Mouse (Mus musculus) neural tube, embryonic 15.5 days (tissue): ENCODE measurements around the gene Fam166a. TPM values are rescaled to one million over a fixed set of nuclear protein-coding genes. Genes with fewer than 3 reads are reported as not detected.
A peak's percentile ranks its signal among the peaks of the same experiment; 100 is the strongest.

Source experiments
- ATAC-seq: fragments of 200-750 bp; cut with Nextera tagmentation; 2 replicates; pipeline ENCODE4 v1.8.0; 2017; ENCODE audit warnings: mild to moderate bottlenecking, moderate TSS enrichment, moderate library complexity; ENCODE audit not compliant: low FRiP score
- H3K27ac ChIP-seq: fragments of 300-500 bp; sonication (generic); replicated peaks from 2 replicates; pipeline ENCODE4 v1.5.1; 2015; ENCODE audit warnings: mild to moderate bottlenecking, inconsistent platforms
- H3K27me3 ChIP-seq: fragments of 300-500 bp; sonication (generic); replicated peaks from 2 replicates; pipeline ENCODE4 v1.6.1; 2015; ENCODE audit warnings: inconsistent platforms
- H3K36me3 ChIP-seq: fragments of 300-500 bp; sonication (generic); 2 replicates; pipeline ENCODE4 v1.6.1; 2015; ENCODE audit warnings: inconsistent platforms
- H3K4me1 ChIP-seq: fragments of 300-500 bp; sonication (generic); 2 replicates; pipeline ENCODE4 v1.6.1; 2015; ENCODE audit warnings: inconsistent platforms
- H3K4me2 ChIP-seq: fragments of 300-500 bp; sonication (generic); 2 replicates; pipeline ENCODE4 v1.6.1; 2015; ENCODE audit warnings: inconsistent platforms, mild to moderate bottlenecking, moderate library complexity
- H3K4me3 ChIP-seq: fragments of 300-500 bp; sonication (generic); replicated peaks from 2 replicates; pipeline ENCODE4 v1.5.1; 2015; ENCODE audit warnings: mild to moderate bottlenecking, inconsistent platforms
- H3K9ac ChIP-seq: fragments of 300-500 bp; sonication (generic); replicated peaks from 2 replicates; pipeline ENCODE4 v1.6.1; 2015; ENCODE audit warnings: mild to moderate bottlenecking, inconsistent platforms
- H3K9me3 ChIP-seq: fragments of 300-500 bp; sonication (generic); replicated peaks from 2 replicates; pipeline ENCODE4 v1.6.1; 2016; ENCODE audit warnings: inconsistent platforms
- WGBS: fragments of 180-500 bp; shearing (Covaris S2); methylation state at CpG from one replicate; pipeline ENCODE4 v1.1.7; 2015; ENCODE audit warnings: mixed read lengths; 5-methylcytosine and 5-hydroxymethylcytosine counted together
- polyA plus RNA-seq: library from polyadenylated mRNA; unstranded; fragments of >200 nt; fragmentation: Nextera tagmentation; extraction: Ambion mirVana; gene quantifications from 2 replicates; pipeline ENCODE4 v1.2.1, GENCODE M21; 2015

The Fam166a gene
- polyA plus RNA-seq, 1 experiment from 2014 or later: not detected

DNA sequence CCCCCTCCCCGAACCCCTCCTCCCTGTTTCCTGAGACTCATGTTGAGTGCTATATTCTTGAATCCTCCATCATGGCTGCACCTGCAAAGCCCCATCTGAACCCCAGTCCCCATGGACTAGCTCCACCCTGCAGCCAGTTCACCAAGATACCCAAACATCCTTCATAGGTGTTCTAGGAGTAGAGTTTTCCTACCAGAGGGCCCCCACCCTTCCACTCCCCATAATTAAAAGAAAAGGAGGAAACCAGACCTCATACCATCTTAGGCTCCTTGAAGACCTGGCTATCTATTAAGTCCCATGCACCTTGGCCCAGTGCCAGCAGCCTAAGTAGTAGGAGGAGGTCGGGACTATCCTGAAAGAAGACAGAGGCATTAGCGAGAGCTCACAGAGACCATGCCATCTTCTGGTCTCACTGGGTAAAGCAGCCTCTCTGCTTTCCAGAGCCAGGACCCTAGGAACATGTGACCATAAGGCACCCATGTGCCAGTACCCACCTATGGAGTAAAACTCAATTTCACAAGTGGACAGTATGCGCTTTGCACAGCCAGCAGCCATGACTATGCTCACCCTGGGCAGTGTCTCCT is 14.8 kb upstream of the Fam166a start:
- no peak overlapping the region for H3K27ac ChIP-seq
- peaks cover 20% of the 10 kb centered on the region for H3K4me1 ChIP-seq
- 65% methylated on average over 4 of the region's 4 CpGs for WGBS
- ATAC-seq: no peak
- H3K4me2 ChIP-seq: no peak overlapping the region
- H3K9ac ChIP-seq: no peak overlapping the region
- no peak overlapping the region for H3K4me3 ChIP-seq
- H3K27me3 ChIP-seq: no peaks in the 10 kb centered on the region
- H3K9me3 ChIP-seq: no peaks in the 10 kb centered on the region
- peaks cover 94% of the 10 kb centered on the region for H3K36me3 ChIP-seq

DNA sequence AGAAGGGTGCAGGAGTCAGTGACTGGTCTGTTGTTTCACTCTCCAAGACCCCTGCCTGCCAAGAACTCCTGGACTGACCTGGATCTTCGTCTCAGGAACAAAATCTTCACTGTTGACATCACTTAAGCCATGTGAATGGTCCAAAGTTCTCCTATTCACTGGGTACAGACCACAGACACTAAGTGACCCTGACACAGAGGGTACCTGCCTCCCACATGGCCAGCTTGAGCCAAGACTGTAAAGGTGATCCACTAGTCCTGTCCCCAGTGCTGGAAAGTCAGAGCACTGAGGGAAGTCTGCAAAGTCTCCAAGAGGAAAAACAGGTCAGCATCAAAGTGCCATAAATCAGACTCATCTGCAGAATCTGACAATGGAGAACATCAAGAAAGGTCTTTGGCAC is 11.0 kb upstream of the Fam166a start:
- Histone ChIP-seq H3K27ac (no peak overlapping the region), H3K4me3 (no peak overlapping the region), H3K9ac (no peak overlapping the region), H3K4me2 (no peak overlapping the region), H3K27me3 (no peaks in the 10 kb centered on the region), H3K36me3 (peaks cover 63% of the 10 kb centered on the region), H3K9me3 (no peaks in the 10 kb centered on the region), H3K4me1 (peaks cover 43% of the 10 kb centered on the region)
- WGBS: 92% methylated on average over 1 of the region's 1 CpGs
- no peak for ATAC-seq

DNA sequence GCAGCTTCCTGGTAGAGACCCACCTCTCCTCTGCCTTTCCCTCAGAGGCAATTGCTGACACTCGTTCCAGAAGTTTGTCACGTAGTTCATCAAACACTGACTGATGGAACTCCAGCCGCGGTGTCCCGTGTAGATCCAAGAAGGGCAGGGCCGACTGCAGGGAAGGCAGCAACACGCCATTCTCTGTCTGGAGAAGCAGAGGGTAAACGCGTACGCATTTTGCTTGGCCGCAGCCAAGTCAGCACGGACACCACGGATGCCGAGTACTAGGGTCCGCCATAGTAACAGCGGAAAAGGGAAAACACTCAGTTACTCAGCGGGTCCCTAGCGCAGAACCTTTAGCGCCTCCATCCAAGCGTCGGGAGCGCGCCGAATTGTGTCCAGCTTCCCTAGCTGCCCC is 7.9 kb upstream of the Fam166a start:
- peak overlapping the region; percentile 80 for H3K9ac ChIP-seq
- H3K9me3 ChIP-seq: no peaks in the 10 kb centered on the region
- peak overlapping the region; percentile 71 for H3K4me3 ChIP-seq
- H3K27ac ChIP-seq: peak overlapping the region; percentile 89
- no peak; the same call in 1 of the 2 replicates for ATAC-seq
- WGBS: under 1% methylated on average over 24 of the region's 24 CpGs
- H3K27me3 ChIP-seq: peaks cover 4% of the 10 kb centered on the region; the same call in 1 of the 2 replicates
- peak overlapping the region; percentile 66 for H3K4me2 ChIP-seq
- peaks cover 32% of the 10 kb centered on the region for H3K36me3 ChIP-seq
- H3K4me1 ChIP-seq: peaks cover 43% of the 10 kb centered on the region

DNA sequence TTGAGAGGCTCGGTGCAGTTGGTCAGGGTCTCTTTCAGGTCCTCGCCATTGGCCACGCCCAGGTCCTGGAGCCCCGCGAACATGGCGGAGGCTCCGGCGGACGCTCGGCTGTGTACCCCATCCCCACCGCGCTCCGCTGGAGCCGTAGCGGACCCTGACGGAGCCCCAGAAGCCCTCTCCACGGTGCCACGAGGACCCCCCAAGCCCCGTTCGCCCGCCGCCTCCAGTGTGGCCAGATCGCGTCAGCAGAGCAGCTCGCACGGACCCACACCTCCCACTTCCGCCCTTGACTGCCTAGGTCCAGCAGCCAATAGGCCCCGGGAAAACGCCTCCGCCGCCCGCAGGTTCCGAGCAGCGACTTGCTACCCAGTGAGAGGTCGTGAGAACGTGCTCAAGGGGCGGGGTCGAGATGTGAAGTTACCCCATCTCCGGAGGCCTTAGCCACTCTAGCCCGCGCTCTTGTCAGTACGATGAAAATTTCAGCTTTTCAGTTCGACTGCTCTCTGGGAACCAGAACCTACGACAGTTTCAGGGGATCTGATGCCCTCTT is 7.3 kb upstream of the Fam166a start, which contains the start of gene Nelfb:
Gene Nelfb, minus strand, starts transcription at position 369 of the 550 bp plus-strand sequence.
- Histone ChIP-seq H3K27ac (peak within 1 kb of the TSS; percentile 89), H3K4me2 (peak within 1 kb of the TSS; percentile 66), H3K4me3 (peak within 1 kb of the TSS; percentile 71), H3K27me3 (peaks cover 4% of the 10 kb centered on the region; the same call in 1 of the 2 replicates), H3K9ac (peak within 1 kb of the TSS; percentile 80), H3K36me3 (peaks cover 27% of the 10 kb centered on the region), H3K4me1 (peaks cover 43% of the 10 kb centered on the region), H3K9me3 (no peaks in the 10 kb centered on the region)
- under 1% methylated on average over 44 of the region's 44 CpGs for WGBS
- ATAC-seq: peak; percentile 91

DNA sequence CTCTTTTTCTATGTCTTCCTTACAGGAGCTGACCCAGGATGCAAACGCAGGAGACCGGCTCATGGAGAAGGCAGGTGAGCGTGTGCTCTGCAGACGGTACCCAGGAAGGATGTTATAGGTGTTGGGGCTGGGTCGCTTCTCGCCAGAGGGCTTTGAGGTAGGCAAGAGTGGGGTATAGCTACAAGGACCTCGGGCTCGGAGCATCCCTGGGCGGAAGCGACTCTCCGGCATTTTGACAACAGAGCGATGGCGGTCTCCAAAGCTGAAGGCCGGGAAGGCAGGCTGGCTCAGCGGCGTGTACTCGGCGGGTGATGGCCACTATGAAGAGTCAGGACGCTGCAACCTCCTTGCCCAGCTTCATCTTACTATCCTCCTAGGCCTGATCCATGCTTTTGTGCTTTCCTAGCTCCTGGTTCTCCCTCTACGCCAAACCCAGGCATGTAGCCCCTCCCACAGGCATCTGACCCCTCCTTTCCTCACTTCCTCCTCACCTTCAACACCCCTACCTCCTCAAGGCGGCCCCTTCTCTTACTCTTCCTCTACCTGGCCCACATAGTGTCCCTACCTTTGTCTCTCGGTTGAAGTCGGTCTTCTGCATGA is 5.2 kb upstream of the Fam166a start:
- ATAC-seq: no peak
- Histone ChIP-seq H3K4me1 (peaks cover 26% of the 10 kb centered on the region), H3K36me3 (0 out of 2 replicates have a peak, but pooled peaks cover 7% of the 10 kb centered on the region), H3K4me3 (no peak overlapping the region), H3K27me3 (peaks cover 4% of the 10 kb centered on the region; the same call in 1 of the 2 replicates), H3K27ac (no peak overlapping the region), H3K9me3 (no peaks in the 10 kb centered on the region), H3K4me2 (no peak overlapping the region), H3K9ac (no peak overlapping the region)
- WGBS: 65% methylated on average over 23 of the region's 23 CpGs

DNA sequence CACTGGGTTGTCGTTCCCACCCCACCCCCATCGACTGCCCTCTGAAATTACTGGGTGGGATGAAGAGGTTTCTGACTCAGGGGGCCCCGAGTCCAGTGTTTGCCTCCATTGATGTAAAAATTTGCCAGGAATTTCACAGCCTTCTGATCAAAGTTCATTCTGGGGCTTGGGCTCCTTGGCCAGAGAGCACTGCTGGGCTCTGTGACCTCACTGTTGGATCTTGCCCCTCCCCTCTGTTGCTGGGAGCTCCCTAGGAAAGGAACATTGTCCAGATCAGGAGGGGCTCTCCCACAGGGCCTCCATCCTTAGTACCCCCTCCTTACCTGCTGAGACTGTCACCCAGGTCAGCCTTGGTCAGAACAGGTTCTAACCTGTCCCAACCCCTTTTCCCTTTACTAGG is 4.1 kb upstream of the Fam166a start, which contains the start of gene Stpg3:
Gene Stpg3, minus strand, starts transcription at position 194 of the 400 bp plus-strand sequence.
- no peak for ATAC-seq
- peaks cover 4% of the 10 kb centered on the region; the same call in 1 of the 2 replicates for H3K27me3 ChIP-seq
- 75% methylated on average over 3 of the region's 3 CpGs for WGBS
- H3K4me2 ChIP-seq: no peak within 1 kb of the TSS
- H3K9ac ChIP-seq: no peak within 1 kb of the TSS
- no peaks in the 10 kb centered on the region for H3K9me3 ChIP-seq
- no peaks in the 10 kb centered on the region for H3K36me3 ChIP-seq
- H3K27ac ChIP-seq: no peak within 1 kb of the TSS
- peaks cover 17% of the 10 kb centered on the region for H3K4me1 ChIP-seq
- no peak within 1 kb of the TSS for H3K4me3 ChIP-seq

DNA sequence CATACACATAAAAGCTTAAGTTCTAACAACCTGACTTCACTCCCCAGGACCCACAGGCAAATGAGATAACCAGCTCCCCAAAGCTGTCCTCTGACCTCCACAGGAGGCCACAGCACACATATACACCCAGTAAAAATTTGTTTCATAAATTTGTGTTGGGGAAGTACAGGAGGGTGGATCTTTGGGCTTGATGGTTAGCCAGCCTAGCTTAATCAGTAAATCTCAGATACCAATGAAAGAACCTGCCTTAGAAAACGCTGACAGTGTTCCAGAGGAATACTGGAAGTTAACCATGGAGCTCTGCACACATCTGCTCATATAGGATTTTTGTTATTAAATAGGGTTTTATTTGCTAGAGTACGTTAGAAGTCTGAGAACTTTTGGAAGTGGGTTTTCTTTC is 879 bp upstream of the Fam166a start:
- Histone ChIP-seq H3K4me2 (no peak overlapping the region), H3K27me3 (peaks cover 3% of the 10 kb centered on the region; the same call in 1 of the 2 replicates)
- no peak for ATAC-seq

DNA sequence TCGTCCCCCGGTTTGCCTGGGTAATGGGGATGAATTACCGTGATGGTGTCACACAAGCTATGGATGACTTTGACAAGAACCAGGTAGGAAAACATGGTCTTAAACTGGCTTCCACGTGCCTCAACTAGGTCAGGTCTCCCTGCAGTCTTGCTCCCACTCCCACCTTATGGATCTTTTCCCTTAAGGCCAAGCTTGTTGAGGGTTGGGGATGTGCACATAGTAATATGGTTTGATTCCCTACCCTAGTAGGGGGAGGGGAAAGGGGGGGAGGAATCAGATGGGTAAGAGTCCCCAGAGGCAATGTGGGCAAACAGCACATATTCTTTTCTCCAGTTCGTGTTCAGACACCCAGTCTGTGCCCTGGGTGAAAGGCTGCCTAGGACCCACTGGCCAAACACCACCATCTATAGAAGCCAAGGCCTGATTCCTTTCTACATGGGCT is 2.8 kb downstream of the Fam166a start:
- Histone ChIP-seq H3K27me3 (no peaks in the 10 kb centered on the region), H3K36me3 (peaks cover 5% of the 10 kb centered on the region; the same call in 1 of the 2 replicates), H3K4me2 (no peak overlapping the region), H3K9ac (no peak overlapping the region), H3K4me1 (peaks cover 18% of the 10 kb centered on the region), H3K9me3 (no peaks in the 10 kb centered on the region), H3K27ac (no peak overlapping the region), H3K4me3 (no peak overlapping the region)
- WGBS: 75% methylated on average over 5 of the region's 5 CpGs
- ATAC-seq: no peak

More for the DNA sequence above, 879 bp upstream of the Fam166a start:
- H3K27ac ChIP-seq: no peak overlapping the region
- H3K4me3 ChIP-seq: no peak overlapping the region
- no peak overlapping the region for H3K9ac ChIP-seq
- peaks cover 5% of the 10 kb centered on the region; the same call in 1 of the 2 replicates for H3K36me3 ChIP-seq
- H3K9me3 ChIP-seq: no peaks in the 10 kb centered on the region
- WGBS: 60% methylated on average over 2 of the region's 2 CpGs
- no peaks in the 10 kb centered on the region for H3K4me1 ChIP-seq

DNA sequence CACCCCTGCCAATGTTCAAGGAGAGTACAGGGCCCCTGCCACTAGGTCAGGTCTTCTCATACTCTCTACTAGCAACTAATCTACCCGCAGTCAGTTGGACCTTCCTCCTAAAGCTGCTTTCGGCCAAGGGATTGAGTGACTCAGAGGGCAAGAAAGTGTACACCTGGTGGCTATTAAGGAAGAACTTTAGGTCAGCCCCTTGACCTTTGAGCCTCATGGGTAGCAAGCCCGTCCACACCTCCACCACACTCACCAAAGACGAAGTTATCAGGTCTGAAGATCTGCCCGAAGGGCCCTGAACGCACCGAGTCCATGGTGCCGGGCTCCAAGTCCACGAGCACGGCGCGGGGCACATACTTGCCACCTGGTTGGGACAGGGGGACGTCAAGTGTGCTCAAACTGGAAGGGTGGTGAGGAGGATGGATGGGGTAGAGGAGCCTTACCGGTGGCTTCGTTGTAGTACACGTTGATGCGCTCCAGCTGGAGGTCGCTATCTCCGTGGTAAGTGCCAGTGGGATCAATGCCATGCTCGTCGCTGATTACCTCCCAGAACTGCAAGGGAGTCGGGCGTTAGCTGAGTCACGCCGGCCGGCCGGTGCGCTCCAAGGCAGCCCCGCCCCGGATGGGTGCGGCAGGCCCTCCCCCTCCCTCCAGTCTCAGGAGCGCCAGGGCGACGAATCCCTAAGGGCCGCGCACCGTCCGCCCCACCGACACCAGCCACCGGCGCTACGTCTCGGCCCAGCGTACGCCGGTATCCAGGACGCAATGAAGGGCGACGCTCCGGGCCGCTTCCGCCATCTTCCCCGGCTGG is 5.3 kb downstream of the Fam166a start:
- Histone ChIP-seq H3K9me3 (no peaks in the 10 kb centered on the region), H3K4me3 (peak overlapping the region; percentile 92), H3K36me3 (peaks cover 5% of the 10 kb centered on the region; the same call in 1 of the 2 replicates), H3K4me2 (peak overlapping the region; percentile 94), H3K27ac (peak overlapping the region; percentile 96), H3K27me3 (no peaks in the 10 kb centered on the region), H3K9ac (peak overlapping the region; percentile 86), H3K4me1 (peaks cover 27% of the 10 kb centered on the region)
- peak; percentile 22 for ATAC-seq
- WGBS: 2% methylated on average over 49 of the region's 53 CpGs

DNA sequence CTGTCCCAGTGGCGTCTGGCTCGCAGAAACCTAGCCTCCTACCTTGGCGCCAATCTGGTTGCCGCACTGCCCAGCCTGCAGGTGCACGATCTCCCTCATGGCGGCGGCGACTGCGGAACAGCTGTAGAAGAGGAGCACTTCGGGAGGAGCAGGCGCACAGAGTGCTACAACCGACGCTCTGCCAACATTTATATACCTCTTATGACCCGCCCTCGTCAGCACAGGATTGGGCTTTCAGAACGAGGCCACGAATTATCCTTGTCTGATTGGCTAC is 5.9 kb downstream of the Fam166a start, which contains the start of gene Tubb4b:
Gene Tubb4b, minus strand, starts transcription at position 211 of the 274 bp plus-strand sequence.
- Histone ChIP-seq H3K36me3 (peaks cover 5% of the 10 kb centered on the region; the same call in 1 of the 2 replicates), H3K4me1 (peaks cover 32% of the 10 kb centered on the region), H3K9ac (peak within 1 kb of the TSS; percentile 86), H3K27me3 (no peaks in the 10 kb centered on the region), H3K4me3 (peak within 1 kb of the TSS; percentile 92), H3K27ac (peak within 1 kb of the TSS; percentile 99), H3K9me3 (no peaks in the 10 kb centered on the region), H3K4me2 (peak within 1 kb of the TSS; percentile 94)
- 0% methylated on average over 17 of the region's 17 CpGs for WGBS
- ATAC-seq: no peak
